Mouse (Mus musculus) kidney, adult 2 months (tissue): ENCODE measurements at regions not wholly inside any gene's neighbourhood (a gene's known extent, or its start where the extent isn't known, plus 50 kb on each side); places are given as distances from the start of the nearest gene placed in this dataset.

Experiments used
- CTCF ChIP-seq: fragments of 200-500 bp; conservative IDR thresholded peaks from 2 replicates; pipeline ENCODE4 v1.5.1; 2011; ENCODE audit warnings: low read depth, mild to moderate bottlenecking, control low read depth, low read length, moderate library complexity, mixed read lengths; ENCODE audit not compliant: insufficient read depth, insufficient read length
- POLR2A ChIP-seq: fragments of 200-500 bp; IDR thresholded peaks from one replicate; pipeline ENCODE4 v1.6.1; 2011; ENCODE audit warnings: low read depth, low read length, control low read depth

- TF ChIP-seq POLR2A, result no peak
- TF ChIP-seq CTCF, result no peak
Measured at GRCm38 (mm10) chr14:68954577-68955460, 339.3 kb downstream of the Synb start.
